Mouse (Mus musculus) kidney, adult 2 months (tissue): ENCODE measurements around the gene Wscd2.

Experiments used
- CTCF ChIP-seq: fragments of 200-500 bp; conservative IDR thresholded peaks from 2 replicates; pipeline ENCODE4 v1.5.1; 2011; ENCODE audit warnings: low read depth, mild to moderate bottlenecking, control low read depth, low read length, moderate library complexity, mixed read lengths; ENCODE audit not compliant: insufficient read depth, insufficient read length
- POLR2A ChIP-seq: fragments of 200-500 bp; IDR thresholded peaks from one replicate; pipeline ENCODE4 v1.6.1; 2011; ENCODE audit warnings: low read depth, low read length, control low read depth

- TF ChIP-seq CTCF = no peak
- TF ChIP-seq POLR2A = no peak
These were observed 130.9 kb downstream of the Wscd2 start for GRCm38 (mm10) chr5:113620999-113621398.
